In the genomic region with DNA sequence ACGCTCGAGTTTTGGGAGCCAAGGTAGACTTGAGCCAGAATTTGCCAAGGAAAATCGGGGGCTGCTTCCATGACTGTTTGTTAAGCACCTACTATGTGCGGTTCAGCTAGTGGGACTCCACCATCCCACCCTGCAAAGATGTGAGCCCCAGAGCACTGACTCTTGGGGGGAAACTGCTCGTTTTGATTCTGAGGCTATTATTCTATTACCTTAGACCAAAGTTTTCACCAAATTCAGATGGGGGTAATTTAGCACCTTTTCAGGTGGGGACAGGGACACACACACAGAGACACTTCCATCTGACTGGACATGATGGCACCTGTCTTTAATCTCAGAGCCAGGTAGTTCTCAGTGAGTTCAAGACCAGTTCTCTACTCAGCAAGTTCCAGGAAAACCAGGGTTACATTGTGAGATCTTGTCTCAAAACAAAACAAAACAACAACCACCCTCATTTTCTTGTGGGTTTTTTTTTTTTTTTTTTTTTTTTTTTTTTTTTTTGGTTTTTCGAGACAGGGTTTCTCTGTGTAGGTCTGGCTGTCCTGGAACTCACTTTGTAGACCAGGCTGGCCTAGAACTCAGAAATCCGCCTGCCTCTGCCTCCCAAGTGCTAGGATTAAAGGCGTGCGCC, we compare ENCODE assay signal across 8 mouse cellular contexts. TPM values are rescaled to one million over a fixed set of nuclear protein-coding genes. Genes with fewer than 3 reads are reported as not detected.
A peak's percentile ranks its signal among the peaks of the same experiment; 100 is the strongest.
DNase-seq lines count a peak whose midpoint lies in the region; ATAC-seq and TF ChIP-seq lines count a peak whose summit lies in the region.

No protein-coding gene starts in this region.

- intact Hi-C loops in heart, postnatal 10 days (cut with DNase I) = no loop called here

- 48% methylated on average over 8 of the region's 9 CpGs for WGBS in heart, embryonic 10.5 days
- WGBS in forebrain, postnatal 0 days = 47% methylated on average over 8 of the region's 9 CpGs
- WGBS in liver, embryonic 15.5 days (ENCODE audit: insufficient replicate concordance) = 39% methylated on average over 9 of the region's 9 CpGs

- no peak for TF ChIP-seq CTCF in forebrain, postnatal 0 days (IDR thresholded peaks at IDR 0.05; ENCODE audit: low read depth)

- H3K4me1 ChIP-seq in heart, embryonic 10.5 days = peaks cover 10% of the 10 kb centered on the region; the same call in 1 of the 2 replicates
- no peaks in the 10 kb centered on the region for H3K4me1 ChIP-seq in forebrain, postnatal 0 days (ENCODE audit: insufficient read depth)
- peaks cover 11% of the 10 kb centered on the region for H3K4me1 ChIP-seq in liver, embryonic 15.5 days (replicated peaks)

- ATAC-seq in CD4-positive, CD25-positive, alpha-beta regulatory T cell, adult 4 months = peak; percentile 15
- no peak for ATAC-seq in forebrain, postnatal 0 days
- ATAC-seq in liver, embryonic 15.5 days (ENCODE audit: insufficient read depth) = no peak

- peak overlapping the region; percentile 80 for H3K4me3 ChIP-seq in heart, embryonic 10.5 days
- H3K4me3 ChIP-seq in forebrain, postnatal 0 days (ENCODE audit: low read depth, low read length) = peak overlapping the region; percentile 75
- H3K4me3 ChIP-seq in liver, embryonic 15.5 days (replicated peaks) = peak overlapping the region; percentile 49

- no peak for DNase-seq in heart, embryonic 10.5 days (ENCODE audit: low spot score)
- DNase-seq in heart, postnatal 10 days = no peak
- no peak for DNase-seq in forebrain, postnatal 0 days
- DNase-seq in left cerebral cortex, adult 18-20 months (ENCODE audit: low spot score in 2 of 2) = no peak
- DNase-seq in ovary, adult 18-20 months (ENCODE audit: low spot score) = no peak
- no peak for DNase-seq in adrenal gland, postnatal 10 days

- H3K36me3 ChIP-seq in heart, embryonic 10.5 days = no peaks in the 10 kb centered on the region
- H3K36me3 ChIP-seq in forebrain, postnatal 0 days (ENCODE audit: insufficient read depth) = no peaks in the 10 kb centered on the region
- H3K36me3 ChIP-seq in liver, embryonic 15.5 days (replicated peaks) = no peaks in the 10 kb centered on the region

- no peaks in the 10 kb centered on the region for H3K9me3 ChIP-seq in heart, embryonic 10.5 days
- no peaks in the 10 kb centered on the region for H3K9me3 ChIP-seq in forebrain, postnatal 0 days (ENCODE audit: low read length)
- H3K9me3 ChIP-seq in liver, embryonic 15.5 days (replicated peaks) = no peaks in the 10 kb centered on the region

- H3K27me3 ChIP-seq in heart, embryonic 10.5 days (ENCODE audit: insufficient read depth, poor library complexity, severe bottlenecking) = peaks cover 68% of the 10 kb centered on the region
- H3K27me3 ChIP-seq in forebrain, postnatal 0 days (ENCODE audit: insufficient read depth, low read length) = no peaks in the 10 kb centered on the region; the same call in 1 of the 2 replicates
- peaks cover 65% of the 10 kb centered on the region for H3K27me3 ChIP-seq in liver, embryonic 15.5 days

- peak overlapping the region; percentile 76; the same call in 1 of the 2 replicates for H3K27ac ChIP-seq in heart, embryonic 10.5 days
- peak overlapping the region; percentile 73 for H3K27ac ChIP-seq in forebrain, postnatal 0 days (ENCODE audit: low read depth, low read length)
- no peak overlapping the region for H3K27ac ChIP-seq in liver, embryonic 15.5 days (replicated peaks)

- H3K9ac ChIP-seq in forebrain, postnatal 0 days = peak overlapping the region; percentile 86
- H3K9ac ChIP-seq in liver, embryonic 15.5 days = no peak overlapping the region

- H3K4me2 ChIP-seq in forebrain, postnatal 0 days (ENCODE audit: low read depth) = peak overlapping the region; percentile 83
- peak overlapping the region; percentile 71 for H3K4me2 ChIP-seq in liver, embryonic 15.5 days

RNA-seq across cellular contexts. Expression of gene Slc41a2, which starts 0.4 kb away (rescaled TPM):
- 0.15 and 0.47 TPM in 2 replicates for polyA plus RNA-seq in heart, embryonic 10.5 days (2016; fragmentation: Nextera tagmentation; extraction: Ambion mirVana)
- total RNA-seq in heart, postnatal 10 days (2021) = 1 to 10 TPM in 1 of 2 experiments, under 1 TPM in 1; 0.97 to 1.2 TPM
- polyA plus RNA-seq in CD4-positive, CD25-positive, alpha-beta regulatory T cell, adult 4 months (2017; shearing (Covaris generic)) = 1 to 10 TPM in 1 of 2 experiments, not detected in 1; 2.0 TPM
- total RNA-seq in forebrain, postnatal 0 days (2014; rRNA removed) = 22.3 and 23.8 TPM in 2 replicates
- polyA plus RNA-seq in forebrain, postnatal 0 days (2015; fragmentation: Nextera tagmentation; extraction: Ambion mirVana) = 5.5 and 10.1 TPM in 2 replicates
- 0.03 and 0.23 TPM in 2 replicates for polyA plus RNA-seq in liver, embryonic 15.5 days (2015; fragmentation: Nextera tagmentation; extraction: Ambion mirVana)
- total RNA-seq in left cerebral cortex, adult 18-20 months (2021) = 10 to 100 TPM; 25.4 to 26.8 TPM
- 1 to 10 TPM; 4.5 to 5.2 TPM for total RNA-seq in adrenal gland, postnatal 10 days (2021)

RNA-seq across cellular contexts. Expression of gene D10Wsu102e, which starts 21.9 kb away (rescaled TPM):
- 0.64 and 0.80 TPM in 2 replicates for polyA plus RNA-seq in heart, embryonic 10.5 days (2016; fragmentation: Nextera tagmentation; extraction: Ambion mirVana)
- total RNA-seq in heart, postnatal 10 days (2021) = under 1 TPM; 0.69 to 0.72 TPM
- 1 to 10 TPM; 1.0 to 1.2 TPM for polyA plus RNA-seq in CD4-positive, CD25-positive, alpha-beta regulatory T cell, adult 4 months (2017; shearing (Covaris generic))
- 2.0 and 2.3 TPM in 2 replicates for total RNA-seq in forebrain, postnatal 0 days (2014; rRNA removed)
- 0.47 and 0.61 TPM in 2 replicates for polyA plus RNA-seq in forebrain, postnatal 0 days (2015; fragmentation: Nextera tagmentation; extraction: Ambion mirVana)
- 0.18 and 0.22 TPM in 2 replicates for polyA plus RNA-seq in liver, embryonic 15.5 days (2015; fragmentation: Nextera tagmentation; extraction: Ambion mirVana)
- 1 to 10 TPM; 3.0 to 3.5 TPM for total RNA-seq in left cerebral cortex, adult 18-20 months (2021)
- under 1 TPM; 0.63 to 1.00 TPM for total RNA-seq in adrenal gland, postnatal 10 days (2021)
